Mouse (Mus musculus) left cerebral cortex, adult 2 months (tissue): ENCODE measurements around the gene Tfdp1. TPM values are rescaled to one million over a fixed set of nuclear protein-coding genes. Genes with fewer than 3 reads are reported as not detected.
"Not testable (repeated sequence)": the region's sequence is repeated elsewhere in the genome, so short reads cannot be mapped to it uniquely, and the experiment has no call there.

ENCODE experiments used
- DNase-seq, 2 experiments: peaks; one replicate each; pipeline ENCODE4 v3.0.0; 2021 to 2022; ENCODE audit warnings: low spot score in 2 of 2, mixed read lengths in 1 of 2; ENCODE audit errors: extremely low spot score in 1 of 2
- H3K27ac ChIP-seq: fragments of 200-600 bp; 2 replicates; pipeline ENCODE4 v1.8.1; 2022
- H3K4me3 ChIP-seq: fragments of 200-600 bp; 2 replicates; pipeline ENCODE4 v1.8.1; 2022
- CTCF ChIP-seq: fragments of 200-600 bp; IDR thresholded peaks from 2 replicates; pipeline ENCODE4 v1.8.1; 2022; ENCODE audit warnings: antibody characterized with exemption, mild to moderate bottlenecking, moderate library complexity
- intact Hi-C: fragments of 180-260 bp; cut with DNase I; formaldehyde crosslinking; loops from one replicate; pipeline ENCODE4 v1.15.1; 2025
- total RNA-seq, 2 experiments: library from RNA; stranded (reverse); gene quantifications; 2 replicates each; pipeline ENCODE4 v1.2.3; 2021

Tfdp1 gene
- total RNA-seq, 2 experiments from 2014 or later = 58.5 to 62.5 TPM

- no peak overlapping the region for H3K27ac ChIP-seq
- no peak overlapping the region for H3K4me3 ChIP-seq
- peak; percentile 42 for TF ChIP-seq CTCF
- intact Hi-C loops = no loop called here
- DNase-seq = no peak
Observed at GRCm38 (mm10) chr8:13326598-13326997, 12.0 kb upstream of the Tfdp1 start.

GRCm38 (mm10) chr8:13334671-13335070, 3.9 kb upstream of the Tfdp1 start:
- DNase-seq = no peak
- intact Hi-C loops = no loop called here
- no peak overlapping the region for H3K4me3 ChIP-seq

GRCm38 (mm10) chr8:13337245-13337644, 1.3 kb upstream of the Tfdp1 start:
- H3K27ac ChIP-seq = not testable (repeated sequence)

More at GRCm38 (mm10) chr8:13334671-13335070, 3.9 kb upstream of the Tfdp1 start:
- no peak overlapping the region for H3K27ac ChIP-seq
- TF ChIP-seq CTCF = no peak; the same call in none of the 2 replicates

GRCm38 (mm10) chr8:13337678-13338077, 873 bp upstream of the Tfdp1 start:
- no peak for DNase-seq
- no peak for TF ChIP-seq CTCF
- intact Hi-C loops = no loop called here
- Histone ChIP-seq H3K27ac (no peak overlapping the region), H3K4me3 (peak overlapping the region; percentile 42)

More at GRCm38 (mm10) chr8:13337245-13337644, 1.3 kb upstream of the Tfdp1 start:
- DNase-seq, intact Hi-C loops, H3K4me3 ChIP-seq: not testable (repeated sequence)

- TF ChIP-seq CTCF = no peak
- H3K27ac ChIP-seq = peak overlapping the region; percentile 63; the same call in 1 of the 2 replicates
- intact Hi-C loops = no loop called here
- peak overlapping the region; percentile 79 for H3K4me3 ChIP-seq
- peak; percentile 30 to 41 for DNase-seq
Observed at GRCm38 (mm10) chr8:13338901-13339645, 522 bp downstream of the Tfdp1 start.

GRCm38 (mm10) chr8:13339646-13339990, 1.1 kb downstream of the Tfdp1 start:
- Histone ChIP-seq H3K4me3 (peak overlapping the region; percentile 79), H3K27ac (no peak overlapping the region)
- TF ChIP-seq CTCF = no peak
- intact Hi-C loops = no loop called here
- DNase-seq = no peak

GRCm38 (mm10) chr8:13340650-13341049, 2.1 kb downstream of the Tfdp1 start:
- no peak overlapping the region for H3K27ac ChIP-seq
- TF ChIP-seq CTCF = no peak
- H3K4me3 ChIP-seq = no peak overlapping the region
- no peak for DNase-seq
- intact Hi-C loops = no loop called here

- no peak for TF ChIP-seq CTCF
- no peak overlapping the region for H3K4me3 ChIP-seq
- intact Hi-C loops = no loop called here
- DNase-seq = no peak
- H3K27ac ChIP-seq = no peak overlapping the region
Observed at GRCm38 (mm10) chr8:13342340-13342739, 3.8 kb downstream of the Tfdp1 start.

- H3K4me3 ChIP-seq = no peak overlapping the region
- intact Hi-C loops = no loop called here
Observed at GRCm38 (mm10) chr8:13343134-13343533, 4.6 kb downstream of the Tfdp1 start.

GRCm38 (mm10) chr8:13350052-13350451, 11.5 kb downstream of the Tfdp1 start:
- TF ChIP-seq CTCF = no peak
- Histone ChIP-seq H3K27ac (no peak overlapping the region), H3K4me3 (no peak overlapping the region)
- intact Hi-C loops = no loop called here
- no peak for DNase-seq

More at GRCm38 (mm10) chr8:13343134-13343533, 4.6 kb downstream of the Tfdp1 start:
- no peak for TF ChIP-seq CTCF
- H3K27ac ChIP-seq = no peak overlapping the region
- no peak for DNase-seq

- Histone ChIP-seq H3K4me3 (no peak overlapping the region), H3K27ac (no peak overlapping the region)
- DNase-seq = no peak
- TF ChIP-seq CTCF = no peak
- intact Hi-C loops = no loop called here
Observed at GRCm38 (mm10) chr8:13351593-13351992, 13.0 kb downstream of the Tfdp1 start.

- no peak for TF ChIP-seq CTCF
- no peak for DNase-seq
- Histone ChIP-seq H3K4me3 (no peak overlapping the region), H3K27ac (no peak overlapping the region)
- intact Hi-C loops = no loop called here
Observed at GRCm38 (mm10) chr8:13352601-13353000, 14.1 kb downstream of the Tfdp1 start.

- H3K27ac ChIP-seq = no peak overlapping the region
- intact Hi-C loops = no loop called here
- no peak for TF ChIP-seq CTCF
- H3K4me3 ChIP-seq = no peak overlapping the region
- DNase-seq = no peak
Observed at GRCm38 (mm10) chr8:13353155-13353833, 14.7 kb downstream of the Tfdp1 start.
